Comparison of ENCODE assay signal across 8 mouse cellular contexts in the genomic region with DNA sequence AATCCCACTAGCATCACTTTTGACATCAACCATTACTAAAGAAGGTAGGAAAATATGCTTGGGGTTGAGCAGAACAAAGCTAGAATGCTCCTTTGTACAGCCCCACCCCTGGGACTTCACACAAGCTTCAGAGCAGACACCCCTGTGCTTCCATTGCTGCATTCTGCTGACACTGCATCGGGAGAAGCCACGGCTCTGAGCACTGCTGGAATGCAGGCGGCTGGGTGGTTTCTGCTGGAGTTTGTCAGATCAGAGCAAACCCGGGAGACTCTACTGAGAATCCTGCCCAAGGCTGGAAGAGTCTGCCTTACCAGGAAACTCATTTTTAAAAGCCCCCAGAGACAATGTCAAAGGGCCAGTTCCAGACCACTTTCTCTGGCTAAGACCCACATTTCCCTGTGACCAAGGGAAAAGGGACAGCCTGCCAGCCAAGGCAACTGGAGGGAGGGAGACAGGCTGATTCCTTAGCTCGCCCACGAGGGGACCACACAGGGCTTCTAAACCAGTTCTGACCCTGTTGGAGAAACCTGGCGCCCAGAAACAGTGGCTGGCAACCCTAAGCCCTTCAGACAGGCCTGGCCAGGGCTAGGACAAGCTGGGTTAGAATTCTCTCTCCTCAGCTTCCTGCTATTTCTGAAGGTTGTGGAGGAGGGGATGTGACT. TPM values are rescaled to one million over a fixed set of nuclear protein-coding genes. Genes with fewer than 3 reads are reported as not detected.
DNase-seq lines count a peak whose midpoint lies in the region; ATAC-seq lines count a peak whose summit lies in the region.

No protein-coding gene starts in this region.

- H3K4me1 ChIP-seq in intestine, embryonic 16.5 days (ENCODE audit: control insufficient read depth, insufficient read depth, low read length) = peaks cover 10% of the 10 kb centered on the region; the same call in 1 of the 2 replicates
- peaks cover 20% of the 10 kb centered on the region for H3K4me1 ChIP-seq in neural tube, embryonic 15.5 days

- peak; percentile 65 to 70 for DNase-seq in cerebellum, postnatal 10 days
- no peak for DNase-seq in cerebellum, postnatal 36 days
- DNase-seq in lung, postnatal 10 days = peak; percentile 46
- DNase-seq in lung, adult 18-20 months = no peak
- DNase-seq in adrenal gland, postnatal 4 days (ENCODE audit: low spot score in 2 of 2) = no peak
- DNase-seq in ovary, postnatal 10 days (ENCODE audit: low spot score) = no peak

- H3K27me3 ChIP-seq in intestine, embryonic 16.5 days (replicated peaks; ENCODE audit: control insufficient read depth, insufficient read depth, low read length) = no peaks in the 10 kb centered on the region
- no peaks in the 10 kb centered on the region for H3K27me3 ChIP-seq in neural tube, embryonic 15.5 days (replicated peaks)

- no peak overlapping the region for H3K4me2 ChIP-seq in intestine, embryonic 16.5 days (ENCODE audit: low read depth, low read length)
- H3K4me2 ChIP-seq in neural tube, embryonic 15.5 days = no peak overlapping the region

- H3K4me3 ChIP-seq in intestine, embryonic 16.5 days (ENCODE audit: low read length) = no peak overlapping the region
- H3K4me3 ChIP-seq in neural tube, embryonic 15.5 days (replicated peaks) = no peak overlapping the region

- H3K9ac ChIP-seq in intestine, embryonic 16.5 days (ENCODE audit: low read depth, low read length) = no peak overlapping the region
- no peak overlapping the region for H3K9ac ChIP-seq in neural tube, embryonic 15.5 days (replicated peaks)

- H3K27ac ChIP-seq in intestine, embryonic 16.5 days (ENCODE audit: low read length) = peak overlapping the region; percentile 23
- H3K27ac ChIP-seq in neural tube, embryonic 15.5 days (replicated peaks) = peak overlapping the region; percentile 39; the same call in 1 of the 2 replicates

- no peaks in the 10 kb centered on the region for H3K36me3 ChIP-seq in intestine, embryonic 16.5 days (ENCODE audit: control insufficient read depth, insufficient read depth, low read length)
- H3K36me3 ChIP-seq in neural tube, embryonic 15.5 days = 0 out of 2 replicates have a peak, but pooled peaks cover 4% of the 10 kb centered on the region

- ATAC-seq in intestine, embryonic 16.5 days = peak; percentile 31; the same call in 1 of the 2 replicates
- no peak for ATAC-seq in neural tube, embryonic 15.5 days (ENCODE audit: low FRiP score)

- no peaks in the 10 kb centered on the region for H3K9me3 ChIP-seq in intestine, embryonic 16.5 days (ENCODE audit: control insufficient read depth, low read length)
- H3K9me3 ChIP-seq in neural tube, embryonic 15.5 days (replicated peaks) = no peaks in the 10 kb centered on the region

- 52% methylated on average over 7 of the region's 7 CpGs for WGBS in intestine, embryonic 16.5 days
- WGBS in neural tube, embryonic 15.5 days = 68% methylated on average over 7 of the region's 7 CpGs

RNA-seq across cellular contexts. Expression of gene Atp6v0d1, which starts 21.2 kb away (rescaled TPM):
- 115 and 125 TPM in 2 replicates for polyA plus RNA-seq in intestine, embryonic 16.5 days (2015; fragmentation: Nextera tagmentation; extraction: Ambion mirVana)
- 219 and 243 TPM in 2 replicates for polyA plus RNA-seq in neural tube, embryonic 15.5 days (2015; fragmentation: Nextera tagmentation; extraction: Ambion mirVana)
- total RNA-seq in adrenal gland, postnatal 4 days (2021) = 100 to 1,000 TPM; 103 to 113 TPM

RNA-seq across cellular contexts. Expression of gene Hsd11b2, which starts 26.1 kb away (rescaled TPM):
- 1.9 and 2.3 TPM in 2 replicates for polyA plus RNA-seq in intestine, embryonic 16.5 days (2015; fragmentation: Nextera tagmentation; extraction: Ambion mirVana)
- 1.0 and 1.1 TPM in 2 replicates for polyA plus RNA-seq in neural tube, embryonic 15.5 days (2015; fragmentation: Nextera tagmentation; extraction: Ambion mirVana)
- total RNA-seq in adrenal gland, postnatal 4 days (2021) = 10 to 100 TPM in 1 of 2 experiments, 1 to 10 TPM in 1; 3.7 to 15.0 TPM

RNA-seq across cellular contexts. Expression of gene Zdhhc1, which starts 48.0 kb away (rescaled TPM):
- polyA plus RNA-seq in intestine, embryonic 16.5 days (2015; fragmentation: Nextera tagmentation; extraction: Ambion mirVana) = 17.5 and 18.5 TPM in 2 replicates
- polyA plus RNA-seq in neural tube, embryonic 15.5 days (2015; fragmentation: Nextera tagmentation; extraction: Ambion mirVana) = 36.6 and 36.8 TPM in 2 replicates
- total RNA-seq in adrenal gland, postnatal 4 days (2021) = 10 to 100 TPM; 26.2 to 28.6 TPM

Comparison
In these comparisons a context has a peak if more than half of its experiments do, and no peak if none do; other contexts are left out.
1. DNase-seq: peak in cerebellum, postnatal 10 days (2 of 2) and lung, postnatal 10 days (single experiment); none in cerebellum, postnatal 36 days (0 of 2), lung, adult 18-20 months (0 of 2), adrenal gland, postnatal 4 days (0 of 2) and ovary, postnatal 10 days (single experiment).